Mouse (Mus musculus) stomach, embryonic 15.5 days (tissue): Measurements from ENCODE around the gene Slc25a34. TPM values are rescaled to one million over a fixed set of nuclear protein-coding genes. Genes with fewer than 3 reads are reported as not detected.
A peak's percentile ranks its signal among the peaks of the same experiment; 100 is the strongest.

Experiments
- ATAC-seq: fragments of 200-750 bp; cut with Nextera tagmentation; 2 replicates; pipeline ENCODE4 v1.8.0; 2017; ENCODE audit warnings: low read depth, moderate number of reproducible peaks, moderate TSS enrichment; ENCODE audit not compliant: insufficient read depth, low FRiP score
- H3K27ac ChIP-seq: fragments of 300-500 bp; sonication (generic); 2 replicates; pipeline ENCODE4 v1.5.1; 2015; ENCODE audit warnings: mild to moderate bottlenecking, inconsistent platforms
- H3K27me3 ChIP-seq: fragments of 300-500 bp; sonication (generic); replicated peaks from 2 replicates; pipeline ENCODE4 v1.6.1; 2015; ENCODE audit warnings: inconsistent platforms
- H3K36me3 ChIP-seq: fragments of 300-500 bp; sonication (generic); 2 replicates; pipeline ENCODE4 v1.6.1; 2015; ENCODE audit warnings: inconsistent platforms
- H3K4me1 ChIP-seq: fragments of 300-500 bp; sonication (generic); 2 replicates; pipeline ENCODE4 v1.6.1; 2015; ENCODE audit warnings: inconsistent platforms
- H3K4me2 ChIP-seq: fragments of 300-500 bp; sonication (generic); 2 replicates; pipeline ENCODE4 v1.6.1; 2015; ENCODE audit warnings: mild to moderate bottlenecking, inconsistent platforms
- H3K4me3 ChIP-seq: fragments of 300-500 bp; sonication (generic); replicated peaks from 2 replicates; pipeline ENCODE4 v1.5.1; 2015; ENCODE audit warnings: inconsistent platforms
- H3K9ac ChIP-seq: fragments of 300-500 bp; sonication (generic); 2 replicates; pipeline ENCODE4 v1.6.1; 2015; ENCODE audit warnings: inconsistent platforms
- H3K9me3 ChIP-seq: fragments of 300-500 bp; sonication (generic); 2 replicates; pipeline ENCODE4 v1.6.1; 2016; ENCODE audit warnings: inconsistent platforms
- WGBS: fragments of 180-500 bp; shearing (Covaris S2); methylation state at CpG from one replicate; pipeline ENCODE4 v1.1.7; 2015; 5-methylcytosine and 5-hydroxymethylcytosine counted together
- polyA plus RNA-seq: library from polyadenylated mRNA; unstranded; fragments of >200 nt; fragmentation: Nextera tagmentation; extraction: Ambion mirVana; gene quantifications from 2 replicates; pipeline ENCODE4 v1.2.1, GENCODE M21; 2015

Slc25a34 gene
- polyA plus RNA-seq, 1 experiment from 2014 or later: 0.71 TPM

DNA sequence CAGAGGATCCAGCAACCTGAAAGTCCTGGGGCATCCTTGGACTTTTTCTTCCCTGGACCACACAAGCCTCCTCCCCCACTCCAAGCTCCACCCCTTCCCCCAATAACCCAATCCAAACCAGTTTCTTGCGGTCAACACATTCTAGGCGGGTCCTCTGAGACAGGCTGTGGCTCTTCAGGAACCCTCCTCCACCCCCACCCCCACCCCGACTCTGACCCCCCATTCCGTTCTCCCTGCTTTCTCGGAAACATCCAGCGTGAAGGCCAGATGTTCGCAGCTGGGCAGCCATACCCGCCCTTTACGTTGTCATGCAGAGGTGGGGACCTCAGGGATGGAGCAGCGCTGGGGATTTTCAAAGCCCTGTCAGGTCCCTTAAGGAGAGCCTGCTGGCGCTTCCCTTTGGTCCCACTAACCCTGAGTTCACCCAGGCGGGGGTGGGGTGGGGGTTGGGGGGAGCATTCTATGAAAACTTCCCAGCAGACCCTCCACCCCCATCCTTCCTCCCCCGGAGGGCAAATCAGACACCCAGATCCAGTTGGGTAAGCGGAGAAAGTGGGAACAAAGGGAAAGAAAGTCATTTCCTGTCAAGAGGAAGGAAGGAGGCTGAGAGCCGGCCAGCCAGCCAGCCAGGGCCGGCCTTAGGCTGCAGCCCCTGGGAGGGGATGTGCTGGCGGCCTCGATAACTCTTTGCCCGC lies 25.3 kb downstream of the Slc25a34 start:
- peak; percentile 54; the same call in 1 of the 2 replicates for ATAC-seq
- WGBS: 2% methylated on average over 19 of the region's 19 CpGs
- H3K27me3 ChIP-seq: no peaks in the 10 kb centered on the region

DNA sequence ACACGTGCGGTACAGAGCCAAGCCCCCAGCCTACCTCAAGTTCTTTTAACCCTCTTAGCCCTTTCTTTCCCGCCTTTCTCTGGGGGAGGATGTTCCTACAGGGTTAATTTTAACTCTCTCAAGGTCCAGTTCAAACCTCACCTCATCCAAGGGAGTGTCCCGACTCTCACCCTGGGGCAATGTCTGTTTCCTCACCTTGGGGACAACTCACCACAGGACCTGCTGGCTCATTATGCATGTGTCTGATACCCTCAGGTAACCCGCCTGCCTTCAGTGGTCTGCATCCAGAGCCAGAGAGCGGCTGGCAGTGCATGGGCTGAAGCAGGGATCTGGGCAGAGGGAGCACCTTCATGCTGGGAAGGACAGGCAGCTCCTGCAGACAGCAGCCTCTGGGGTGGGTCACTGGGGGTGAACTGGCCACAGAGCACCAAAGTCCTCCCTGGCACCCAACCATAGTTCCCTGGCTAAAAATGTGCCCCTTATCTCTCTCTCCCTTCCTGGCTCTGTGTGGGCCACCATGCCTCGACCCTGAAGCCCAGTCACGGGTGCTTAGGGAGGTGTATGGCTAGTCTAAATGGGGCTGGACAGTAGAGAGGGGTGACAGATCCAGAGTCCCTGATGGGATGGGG lies 26.8 kb downstream of the Slc25a34 start:
- Histone ChIP-seq H3K27me3 (no peaks in the 10 kb centered on the region), H3K4me2 (no peak overlapping the region), H3K9me3 (no peaks in the 10 kb centered on the region), H3K36me3 (peaks cover 19% of the 10 kb centered on the region), H3K9ac (no peak overlapping the region), H3K27ac (no peak overlapping the region), H3K4me1 (peaks cover 30% of the 10 kb centered on the region), H3K4me3 (no peak overlapping the region)
- ATAC-seq: no peak
- WGBS: 85% methylated on average over 8 of the region's 8 CpGs

More for the DNA sequence above, 25.3 kb downstream of the Slc25a34 start:
- H3K36me3 ChIP-seq: peaks cover 15% of the 10 kb centered on the region
- H3K4me3 ChIP-seq: peak overlapping the region; percentile 71
- H3K9ac ChIP-seq: peak overlapping the region; percentile 77
- peak overlapping the region; percentile 94 for H3K27ac ChIP-seq
- peak overlapping the region; percentile 89 for H3K4me2 ChIP-seq
- H3K9me3 ChIP-seq: no peaks in the 10 kb centered on the region
- H3K4me1 ChIP-seq: peaks cover 30% of the 10 kb centered on the region

DNA sequence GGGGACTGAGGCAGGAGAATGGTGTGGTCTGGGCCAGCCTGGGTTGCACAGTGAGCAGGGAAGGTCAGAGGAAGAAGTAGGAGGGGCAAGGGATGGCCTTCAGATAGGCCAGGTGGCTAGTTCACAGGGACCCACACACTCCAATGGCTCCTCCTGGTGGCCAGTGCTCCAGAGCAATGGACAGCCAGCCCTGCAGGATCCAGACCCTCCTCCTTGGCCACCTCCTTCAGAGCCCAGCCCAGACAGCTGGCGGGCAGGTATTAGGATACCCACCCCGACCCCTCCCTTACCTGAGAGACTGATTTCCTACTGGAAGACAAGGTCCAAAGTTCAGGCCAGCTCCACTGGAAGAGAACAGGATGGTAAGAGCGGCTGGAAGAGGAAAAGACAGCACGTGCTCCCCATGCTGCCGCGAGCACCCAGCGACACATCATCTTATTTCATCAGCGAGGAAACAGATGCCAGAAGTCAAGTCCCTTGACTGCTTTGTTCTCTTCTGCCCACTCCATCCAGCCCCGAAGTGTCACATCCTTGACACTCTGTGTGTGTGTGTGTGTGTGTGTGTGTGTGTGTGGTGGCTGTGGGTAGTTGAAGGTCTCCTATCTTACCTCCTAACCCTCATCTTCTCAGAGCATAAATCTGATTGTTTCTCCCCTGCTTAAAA lies 27.9 kb downstream of the Slc25a34 start:
- no peak for ATAC-seq
- no peak overlapping the region for H3K4me3 ChIP-seq
- H3K4me1 ChIP-seq: peaks cover 30% of the 10 kb centered on the region
- H3K9ac ChIP-seq: no peak overlapping the region
- H3K36me3 ChIP-seq: peaks cover 27% of the 10 kb centered on the region
- no peak overlapping the region for H3K4me2 ChIP-seq
- no peak overlapping the region for H3K27ac ChIP-seq
- H3K9me3 ChIP-seq: no peaks in the 10 kb centered on the region
- 73% methylated on average over 9 of the region's 9 CpGs for WGBS
- no peaks in the 10 kb centered on the region for H3K27me3 ChIP-seq

DNA sequence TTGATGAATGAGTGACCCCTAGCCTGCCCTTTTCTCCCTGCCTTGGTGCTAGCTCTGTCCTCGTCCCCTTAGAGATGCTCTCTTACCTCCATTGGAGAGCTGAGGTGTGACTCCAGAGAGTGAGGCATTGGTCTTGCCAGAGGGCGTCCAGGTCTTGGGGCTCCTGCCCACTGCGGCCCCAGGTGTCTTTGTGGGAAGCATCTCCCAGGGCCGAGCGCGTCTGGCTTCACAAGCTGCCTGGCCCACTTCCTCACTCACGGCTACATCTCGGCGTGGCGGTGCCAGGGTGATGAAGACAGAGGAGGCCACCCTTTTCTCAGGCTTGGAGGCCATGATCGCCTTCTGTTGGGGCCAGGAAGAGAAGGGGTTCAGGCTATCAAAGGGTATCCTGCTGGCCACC lies 28.5 kb downstream of the Slc25a34 start:
- 92% methylated on average over 11 of the region's 11 CpGs for WGBS
- Histone ChIP-seq H3K36me3 (peaks cover 30% of the 10 kb centered on the region), H3K27ac (no peak overlapping the region), H3K9ac (no peak overlapping the region), H3K4me1 (peaks cover 24% of the 10 kb centered on the region), H3K4me2 (no peak overlapping the region), H3K9me3 (no peaks in the 10 kb centered on the region), H3K4me3 (no peak overlapping the region), H3K27me3 (no peaks in the 10 kb centered on the region)
- no peak for ATAC-seq

DNA sequence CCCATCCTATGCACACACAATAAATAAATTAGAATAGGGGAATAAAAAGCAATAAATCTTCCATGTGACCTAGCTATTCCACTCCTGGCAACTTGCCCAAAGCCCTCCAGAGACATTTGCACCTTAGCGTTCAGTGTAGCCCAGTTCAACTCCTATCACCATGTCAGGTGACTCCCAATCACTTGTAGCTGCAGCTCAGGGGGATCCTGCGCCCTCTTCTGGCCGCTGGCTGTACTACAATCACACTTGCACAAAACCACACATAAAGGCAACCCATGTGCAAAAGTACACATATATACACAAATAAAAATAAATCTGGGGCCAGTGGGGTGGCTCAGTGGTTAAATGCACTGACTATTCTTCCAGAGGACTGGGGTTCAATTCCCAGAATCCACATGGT lies 32.1 kb downstream of the Slc25a34 start:
- WGBS: 23% methylated on average over 3 of the region's 3 CpGs
- no peak overlapping the region for H3K9ac ChIP-seq
- H3K27ac ChIP-seq: no peak overlapping the region
- no peaks in the 10 kb centered on the region for H3K27me3 ChIP-seq
- peaks cover 59% of the 10 kb centered on the region for H3K36me3 ChIP-seq
- no peak overlapping the region for H3K4me2 ChIP-seq
- ATAC-seq: no peak
- peaks cover 4% of the 10 kb centered on the region; the same call in 1 of the 2 replicates for H3K4me1 ChIP-seq
- no peaks in the 10 kb centered on the region for H3K9me3 ChIP-seq
- H3K4me3 ChIP-seq: no peak overlapping the region

DNA sequence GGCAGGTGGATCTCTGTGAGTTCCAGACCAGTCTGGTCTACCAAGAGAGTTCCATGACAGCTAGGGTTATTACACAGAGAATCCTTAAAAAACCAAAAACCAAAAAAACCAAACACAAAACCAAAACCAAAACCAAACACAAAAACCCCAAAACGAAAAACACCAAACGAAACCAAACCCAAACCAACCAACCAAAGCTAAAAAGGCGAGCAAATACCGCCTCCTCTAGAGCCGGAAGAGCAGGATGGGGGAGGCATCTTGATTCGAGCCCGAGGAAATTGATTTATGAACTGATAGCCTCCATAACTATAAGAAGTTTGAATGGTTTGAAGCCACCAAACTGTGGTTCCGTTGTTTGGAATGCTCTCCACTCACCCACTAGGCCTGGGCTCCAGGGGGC lies 39.7 kb downstream of the Slc25a34 start:
- no peaks in the 10 kb centered on the region for H3K4me1 ChIP-seq
- H3K36me3 ChIP-seq: peaks cover 41% of the 10 kb centered on the region
- no peaks in the 10 kb centered on the region for H3K27me3 ChIP-seq
- H3K4me3 ChIP-seq: no peak overlapping the region
- no peak for ATAC-seq
- 92% methylated on average over 8 of the region's 8 CpGs for WGBS
- no peak overlapping the region for H3K4me2 ChIP-seq
- H3K9me3 ChIP-seq: no peaks in the 10 kb centered on the region
- no peak overlapping the region for H3K9ac ChIP-seq
- H3K27ac ChIP-seq: no peak overlapping the region

DNA sequence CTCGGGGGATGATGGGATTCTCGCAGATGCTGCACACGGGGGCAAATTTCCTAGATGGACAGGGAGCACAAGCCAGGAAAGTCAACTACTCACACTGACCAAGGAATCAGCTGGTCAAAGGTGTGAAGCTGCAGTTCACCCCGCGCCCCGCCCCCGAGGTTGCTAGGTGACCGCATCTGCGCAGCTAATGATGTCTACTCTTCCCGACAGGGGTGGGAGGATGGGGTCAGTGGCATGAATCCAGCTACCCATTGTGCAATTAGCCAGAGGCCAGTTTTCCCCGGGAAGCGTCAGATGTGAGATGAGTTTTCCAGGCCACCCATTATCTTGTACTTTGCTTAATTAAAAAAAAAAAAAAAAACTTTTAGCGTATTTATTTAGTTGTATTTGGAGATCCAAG lies 42.6 kb downstream of the Slc25a34 start:
- Histone ChIP-seq H3K27ac (no peak overlapping the region), H3K36me3 (peaks cover 35% of the 10 kb centered on the region), H3K4me1 (no peaks in the 10 kb centered on the region)

DNA sequence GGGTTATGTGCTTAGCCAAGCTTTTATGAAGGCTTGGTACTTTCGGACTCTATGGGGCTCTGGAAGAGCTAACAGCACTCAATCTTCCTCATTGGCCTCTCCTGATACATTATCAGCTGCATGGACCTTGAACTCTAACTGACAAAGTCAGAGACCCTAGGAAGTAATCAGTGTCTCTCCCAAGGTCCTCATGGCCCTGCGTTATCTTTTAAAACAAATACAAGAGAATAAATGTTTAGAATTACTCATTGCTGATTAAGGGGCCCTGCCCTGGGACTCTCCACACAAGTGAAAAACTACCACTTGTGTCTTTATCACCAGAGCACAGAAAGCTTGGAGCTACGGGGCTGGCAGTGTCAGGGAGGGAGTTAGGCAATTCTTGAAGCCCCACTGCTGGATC lies 44.8 kb downstream of the Slc25a34 start:
- peak; percentile 78 for ATAC-seq
- Histone ChIP-seq H3K4me2 (no peak overlapping the region), H3K27ac (peak overlapping the region; percentile 69; the same call in 1 of the 2 replicates), H3K27me3 (no peaks in the 10 kb centered on the region), H3K9me3 (no peaks in the 10 kb centered on the region), H3K4me1 (no peaks in the 10 kb centered on the region), H3K36me3 (peaks cover 26% of the 10 kb centered on the region), H3K9ac (no peak overlapping the region), H3K4me3 (no peak overlapping the region)
- 34% methylated on average over 3 of the region's 3 CpGs for WGBS

More for the DNA sequence above, 42.6 kb downstream of the Slc25a34 start:
- no peaks in the 10 kb centered on the region for H3K27me3 ChIP-seq
- H3K4me3 ChIP-seq: no peak overlapping the region
- H3K4me2 ChIP-seq: no peak overlapping the region
- H3K9ac ChIP-seq: no peak overlapping the region
- WGBS: 89% methylated on average over 13 of the region's 13 CpGs
- no peaks in the 10 kb centered on the region for H3K9me3 ChIP-seq
- ATAC-seq: no peak

DNA sequence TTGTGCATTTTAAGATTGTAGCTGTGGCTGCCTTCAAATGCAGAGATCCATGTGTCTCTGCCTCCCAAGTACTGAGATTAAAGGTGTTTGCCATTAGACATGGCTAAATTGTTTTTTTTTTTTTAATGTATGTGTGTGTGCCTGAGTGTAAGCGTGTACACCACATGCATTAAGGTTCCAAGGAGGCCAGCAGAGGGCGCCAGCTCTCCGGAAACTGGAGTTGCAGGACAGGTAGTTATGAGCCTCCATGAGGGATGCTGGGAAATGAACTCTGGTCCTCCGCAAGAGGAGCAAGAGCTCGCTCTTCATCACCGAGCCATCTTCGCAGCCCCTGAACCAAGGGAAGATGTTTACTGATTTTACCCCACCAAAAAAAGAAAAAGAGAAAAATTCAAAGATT lies 46.7 kb downstream of the Slc25a34 start:
- no peak overlapping the region for H3K27ac ChIP-seq
- no peak for ATAC-seq
- H3K27me3 ChIP-seq: no peaks in the 10 kb centered on the region
- no peak overlapping the region for H3K9ac ChIP-seq
- H3K4me2 ChIP-seq: no peak overlapping the region
- no peak overlapping the region for H3K4me3 ChIP-seq
- H3K9me3 ChIP-seq: no peaks in the 10 kb centered on the region
- 93% methylated on average over 7 of the region's 7 CpGs for WGBS
- H3K36me3 ChIP-seq: peaks cover 15% of the 10 kb centered on the region
- H3K4me1 ChIP-seq: 0 out of 2 replicates have a peak, but pooled peaks cover 7% of the 10 kb centered on the region

DNA sequence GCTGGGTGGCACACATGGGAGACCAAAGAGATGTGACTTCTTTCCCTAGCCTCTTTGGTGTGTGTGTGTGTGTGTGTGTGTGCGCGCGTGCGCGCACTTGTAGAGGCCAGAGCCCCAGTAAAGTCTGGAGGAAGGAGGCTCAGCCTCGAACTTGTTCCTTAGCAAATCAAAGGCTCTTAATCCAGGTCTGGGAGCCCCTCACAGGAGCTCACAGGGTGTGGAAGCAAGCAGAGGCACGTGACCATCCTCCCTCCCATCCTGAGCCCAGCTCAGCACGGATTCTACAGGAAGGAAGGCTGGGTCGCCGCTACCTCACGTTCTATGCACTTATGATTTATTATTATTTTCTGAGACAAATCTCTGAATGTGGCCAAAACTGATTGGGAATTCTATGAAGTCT lies 47.2 kb downstream of the Slc25a34 start:
- no peak overlapping the region for H3K4me2 ChIP-seq
- H3K4me1 ChIP-seq: 0 out of 2 replicates have a peak, but pooled peaks cover 8% of the 10 kb centered on the region
- ATAC-seq: no peak
- H3K9me3 ChIP-seq: no peaks in the 10 kb centered on the region
- no peak overlapping the region for H3K27ac ChIP-seq
- H3K27me3 ChIP-seq: no peaks in the 10 kb centered on the region
- H3K9ac ChIP-seq: no peak overlapping the region
- no peak overlapping the region for H3K4me3 ChIP-seq
- H3K36me3 ChIP-seq: peaks cover 15% of the 10 kb centered on the region
- WGBS: 79% methylated on average over 11 of the region's 11 CpGs

DNA sequence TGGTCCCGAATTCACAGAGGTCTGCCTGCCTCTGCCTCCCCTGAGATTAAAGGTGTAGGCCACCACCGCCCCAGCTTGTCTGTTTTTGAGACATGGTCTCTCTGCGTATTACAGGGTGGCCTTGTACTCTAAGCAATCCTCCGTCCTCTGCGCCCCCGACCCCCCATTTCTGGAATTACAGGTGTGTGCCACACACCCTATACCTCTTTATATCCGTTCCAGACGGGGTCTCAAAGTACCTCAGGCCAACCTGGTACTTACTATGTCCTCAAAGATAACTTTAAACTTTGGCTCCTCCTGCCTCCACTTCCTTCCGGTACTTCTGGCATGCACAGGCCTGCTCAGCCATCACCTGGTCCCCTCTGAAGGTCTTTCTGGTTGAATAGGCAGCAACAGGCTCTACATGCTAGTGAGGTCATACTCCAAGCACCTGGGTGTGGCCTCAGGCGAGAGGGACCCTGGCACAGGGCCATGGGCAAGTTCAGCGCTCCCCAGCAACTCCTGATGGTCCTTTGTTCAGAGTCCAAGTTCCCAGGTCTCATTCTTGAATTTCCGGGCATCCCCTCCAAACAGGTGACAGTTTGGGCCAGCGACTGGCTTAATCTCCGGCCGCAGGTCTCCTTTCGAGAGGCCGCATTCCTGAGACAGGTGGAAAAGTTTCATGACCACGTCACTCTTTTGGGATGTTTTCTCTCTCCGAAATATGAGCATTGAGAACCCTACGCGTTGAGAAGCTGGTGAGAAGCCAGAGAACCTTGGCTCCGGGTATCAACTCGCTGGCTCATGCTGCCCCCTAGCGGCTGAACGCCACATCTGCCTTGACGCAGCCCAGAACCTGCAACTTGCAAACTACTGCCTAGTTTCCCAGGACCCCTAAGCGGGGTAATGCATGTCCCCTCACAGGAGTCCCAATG lies 48.6 kb downstream of the Slc25a34 start:
- 0 out of 2 replicates have a peak overlapping the region, but pooled peaks have one; percentile 31 for H3K27ac ChIP-seq
- peak; percentile 28; the same call in 1 of the 2 replicates for ATAC-seq

More for the DNA sequence above, 48.6 kb downstream of the Slc25a34 start:
- H3K36me3 ChIP-seq: peaks cover 10% of the 10 kb centered on the region
- no peaks in the 10 kb centered on the region for H3K27me3 ChIP-seq
- no peak overlapping the region for H3K9ac ChIP-seq
- WGBS: 36% methylated on average over 27 of the region's 27 CpGs
- H3K4me2 ChIP-seq: peak overlapping the region; percentile 33; the same call in 1 of the 2 replicates
- H3K4me1 ChIP-seq: 0 out of 2 replicates have a peak, but pooled peaks cover 11% of the 10 kb centered on the region
- no peak overlapping the region for H3K4me3 ChIP-seq
- no peaks in the 10 kb centered on the region for H3K9me3 ChIP-seq
